8 mouse cellular contexts compared by ENCODE assay signal in the genomic region with DNA sequence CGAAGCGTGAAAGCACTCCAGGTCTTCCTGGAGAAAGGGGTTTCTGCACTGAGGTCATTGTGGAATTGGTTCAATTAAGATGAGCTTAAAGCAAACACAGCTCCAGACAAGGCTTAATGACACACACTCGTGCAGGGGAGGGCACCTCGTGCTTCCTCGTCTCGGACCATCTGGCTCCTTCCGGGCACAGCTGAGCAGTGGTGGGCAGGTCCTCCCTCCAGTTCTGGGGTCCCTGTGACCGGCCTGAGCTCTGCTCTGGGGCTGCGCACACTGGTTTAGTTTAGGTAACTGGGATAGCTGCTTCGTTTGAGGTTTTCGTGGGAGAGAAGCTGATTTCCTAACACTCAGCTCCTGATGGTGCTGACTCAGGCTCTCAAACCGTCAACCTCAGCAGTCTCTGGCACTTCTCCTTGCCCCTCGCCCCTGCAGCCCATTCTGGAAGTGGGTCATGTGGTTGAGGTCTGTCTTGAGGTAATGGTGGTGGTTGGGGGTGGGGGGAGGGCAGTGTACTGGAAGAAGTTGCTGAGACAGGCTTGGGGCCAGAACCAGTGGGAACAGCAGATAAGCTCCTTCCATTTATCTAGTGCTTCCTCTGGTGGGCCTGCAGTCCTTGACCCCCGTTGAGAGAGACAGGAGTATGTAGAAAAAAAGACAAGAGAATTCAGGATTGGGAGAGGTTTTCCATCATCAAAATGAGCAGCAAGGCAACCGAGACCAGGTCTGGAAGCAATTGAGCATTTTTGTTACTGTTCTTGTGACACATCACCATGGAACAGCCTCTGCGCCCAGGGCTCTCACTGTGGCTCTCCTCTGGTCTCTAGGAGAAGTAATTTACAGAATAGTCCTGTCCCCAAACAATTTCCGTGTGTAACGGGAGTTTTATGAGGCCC. TPM values are rescaled to one million over a fixed set of nuclear protein-coding genes. Genes with fewer than 3 reads are reported as not detected.
A peak's percentile ranks its signal among the peaks of the same experiment; 100 is the strongest.
DNase-seq lines count a peak whose midpoint lies in the region; ATAC-seq and TF ChIP-seq lines count a peak whose summit lies in the region.

No protein-coding gene starts in this region.

- peak overlapping the region; percentile 35; the same call in 1 of the 2 replicates for H3K9ac ChIP-seq in heart, embryonic 14.5 days (ENCODE audit: low read length)
- no peak overlapping the region for H3K9ac ChIP-seq in forebrain, embryonic 15.5 days (replicated peaks)

- DNase-seq in left cerebral cortex, adult 2 months (ENCODE audit: extremely low spot score in 1 of 2, low spot score in 2 of 2): no peak
- DNase-seq in left cerebral cortex, adult 18-20 months (ENCODE audit: low spot score in 2 of 2): no peak
- DNase-seq in brain, adult 2 months (ENCODE audit: low read depth, low spot score): peak; percentile 72
- DNase-seq in left cerebral cortex, postnatal 4 days: peak; percentile 64
- DNase-seq in retina, embryonic 14.5 days (ENCODE audit: low spot score): peak; percentile 61
- DNase-seq in adrenal gland, postnatal 4 days (ENCODE audit: low spot score in 2 of 2): no peak

- TF ChIP-seq CTCF in left cerebral cortex, adult 2 months (IDR thresholded peaks at IDR 0.05): no peak

- 33% methylated on average over 18 of the region's 18 CpGs for WGBS in heart, embryonic 14.5 days
- 64% methylated on average over 18 of the region's 18 CpGs for WGBS in forebrain, embryonic 15.5 days

- H3K4me1 ChIP-seq in heart, embryonic 14.5 days (ENCODE audit: control insufficient read depth in 2 of 2, insufficient read depth in 2 of 2, low read length in 2 of 2): peaks cover 35 to 48% of the 10 kb centered on the region in 2 experiments
- 0 out of 2 replicates have a peak, but pooled peaks cover 3% of the 10 kb centered on the region for H3K4me1 ChIP-seq in forebrain, embryonic 15.5 days

- H3K9me3 ChIP-seq in heart, embryonic 14.5 days (ENCODE audit: control insufficient read depth, low read length): no peaks in the 10 kb centered on the region; the same call in 1 of the 2 replicates
- no peaks in the 10 kb centered on the region for H3K9me3 ChIP-seq in forebrain, embryonic 15.5 days

- H3K4me2 ChIP-seq in heart, embryonic 14.5 days (ENCODE audit: low read length): no peak overlapping the region
- no peak overlapping the region for H3K4me2 ChIP-seq in forebrain, embryonic 15.5 days (replicated peaks)

- peak overlapping the region; percentile 28; the same call in 1 of the 2 replicates for H3K27ac ChIP-seq in left cerebral cortex, adult 2 months
- peak overlapping the region; percentile 57 to 70 for H3K27ac ChIP-seq in heart, embryonic 14.5 days (replicated peaks in 1 of 2; ENCODE audit: control insufficient read depth in 1 of 2, insufficient read depth in 1 of 2, low read depth in 2 of 2, low read length in 2 of 2)
- no peak overlapping the region for H3K27ac ChIP-seq in forebrain, embryonic 15.5 days (replicated peaks)

- no peaks in the 10 kb centered on the region for H3K27me3 ChIP-seq in heart, embryonic 14.5 days (ENCODE audit: control insufficient read depth, insufficient read depth, low read length)
- no peaks in the 10 kb centered on the region for H3K27me3 ChIP-seq in forebrain, embryonic 15.5 days

- ATAC-seq in heart, embryonic 14.5 days (ENCODE audit: insufficient number of reproducible peaks, insufficient read depth, low FRiP score, low read depth): peak; percentile 20; the same call in 1 of the 2 replicates
- no peak; the same call in 1 of the 2 replicates for ATAC-seq in forebrain, embryonic 15.5 days (replicated peaks)

- intact Hi-C loops in left cerebral cortex, adult 2 months (cut with DNase I): no loop called here
- intact Hi-C loops in left cerebral cortex, postnatal 4 days (cut with DNase I): no loop called here

- peaks cover 25% of the 10 kb centered on the region for H3K36me3 ChIP-seq in heart, embryonic 14.5 days (ENCODE audit: control insufficient read depth, insufficient read depth, low read length)
- H3K36me3 ChIP-seq in forebrain, embryonic 15.5 days: no peaks in the 10 kb centered on the region

- no peak overlapping the region for H3K4me3 ChIP-seq in left cerebral cortex, adult 2 months
- no peak overlapping the region for H3K4me3 ChIP-seq in heart, embryonic 14.5 days (ENCODE audit: control insufficient read depth in 1 of 2, insufficient read depth in 1 of 2, low read depth in 1 of 2, low read length in 2 of 2)
- no peak overlapping the region for H3K4me3 ChIP-seq in forebrain, embryonic 15.5 days

RNA-seq across cellular contexts. Expression of gene Umps, which starts 44.5 kb away (rescaled TPM):
- 10 to 100 TPM; 14.4 to 15.0 TPM for total RNA-seq in left cerebral cortex, adult 2 months (2021)
- total RNA-seq in left cerebral cortex, adult 18-20 months (2021): 10 to 100 TPM; 14.9 to 15.8 TPM
- 26.9 and 29.7 TPM in 2 replicates for polyA plus RNA-seq in heart, embryonic 14.5 days (2014; fragmentation: Nextera tagmentation; extraction: Ambion mirVana)
- 10 to 100 TPM; 20.4 to 23.2 TPM for total RNA-seq in left cerebral cortex, postnatal 4 days (2021)
- 32.9 and 34.5 TPM in 2 replicates for polyA plus RNA-seq in forebrain, embryonic 15.5 days (2015; fragmentation: Nextera tagmentation; extraction: Ambion mirVana)
- total RNA-seq in adrenal gland, postnatal 4 days (2021): 10 to 100 TPM; 42.2 to 45.0 TPM

Comparison
In these comparisons a context has a peak if more than half of its experiments do, and no peak if none do; other contexts are left out.
1. DNase-seq: peak in brain, adult 2 months (single experiment), left cerebral cortex, postnatal 4 days (single experiment) and retina, embryonic 14.5 days (single experiment); none in left cerebral cortex, adult 2 months (0 of 2), left cerebral cortex, adult 18-20 months (0 of 2) and adrenal gland, postnatal 4 days (0 of 2).